In the genomic region with DNA sequence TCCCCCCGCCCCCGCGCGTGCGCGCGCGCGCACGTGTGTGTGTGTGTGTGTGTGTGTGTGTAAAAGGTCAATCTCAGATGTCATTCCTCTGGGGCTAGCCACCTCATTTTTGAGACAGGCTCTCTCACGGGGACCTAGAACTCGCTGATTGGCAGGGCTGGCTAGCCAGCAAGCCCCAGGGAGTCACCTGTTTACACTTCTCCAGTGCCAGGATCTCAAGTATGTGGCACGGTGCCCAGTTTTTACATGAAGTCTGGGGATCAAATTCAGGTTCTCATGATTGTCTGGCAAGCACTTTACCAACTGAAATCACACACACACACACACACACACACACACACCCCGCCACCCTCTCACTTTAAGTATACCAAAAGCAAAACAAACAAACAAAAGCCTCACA, we compare ENCODE assay signal across 11 mouse cellular contexts. TPM values are rescaled to one million over a fixed set of nuclear protein-coding genes. Genes with fewer than 3 reads are reported as not detected.
DNase-seq lines count a peak whose midpoint lies in the region; ATAC-seq and TF ChIP-seq lines count a peak whose summit lies in the region.
"Had no signal": no experiment of that assay in that cellular context is flagged by ENCODE, and none has a peak within 500 bp of the region (broad histone marks: within the 10 kb centered on the region; RNA-seq: fewer than 3 reads in every experiment).

No protein-coding gene starts in this region.

- peaks cover 38% of the 10 kb centered on the region for H3K4me1 ChIP-seq in heart, embryonic 13.5 days
- 0 out of 2 replicates have a peak, but pooled peaks cover 2% of the 10 kb centered on the region for H3K4me1 ChIP-seq in lung, embryonic 14.5 days (ENCODE audit: insufficient read depth)
- H3K4me1 ChIP-seq in intestine, postnatal 0 days (replicated peaks; ENCODE audit: control insufficient read depth, insufficient read depth, low read length), result no peaks in the 10 kb centered on the region

- ATAC-seq in heart, embryonic 13.5 days (ENCODE audit: extremely low read depth, insufficient number of reproducible peaks, low FRiP score, low TSS enrichment), result no peak
- ATAC-seq in lung, embryonic 14.5 days (ENCODE audit: insufficient read depth), result peak; percentile 64
- ATAC-seq in erythroid progenitor cell, adult 5-6 weeks (replicated peaks; ENCODE audit: low FRiP score, poor library complexity, severe bottlenecking), result no peak
- ATAC-seq in intestine, postnatal 0 days, result no peak

- no peak for TF ChIP-seq CTCF in lung, embryonic 14.5 days (IDR thresholded peaks at IDR 0.05; ENCODE audit: low read depth)
- TF ChIP-seq CTCF in intestine, postnatal 0 days (IDR thresholded peaks at IDR 0.05; ENCODE audit: low read depth), result no peak

- H3K27me3 ChIP-seq in heart, embryonic 13.5 days (replicated peaks), result no peaks in the 10 kb centered on the region
- no peaks in the 10 kb centered on the region for H3K27me3 ChIP-seq in lung, embryonic 14.5 days (ENCODE audit: insufficient read depth, low read length)
- no peaks in the 10 kb centered on the region for H3K27me3 ChIP-seq in intestine, postnatal 0 days (replicated peaks; ENCODE audit: control insufficient read depth, insufficient read depth, low read length)
- H3K27me3 ChIP-seq: limb, embryonic 15.5 days had no signal

- DNase-seq in adrenal gland, postnatal 14 days, result peak; percentile 54
- DNase-seq in adrenal gland, adult 2 months, result no peak
- peak; percentile 19 for DNase-seq in brain, adult 2 months (ENCODE audit: low read depth, low spot score)
- DNase-seq in lung, embryonic 14.5 days, result peak; percentile 86
- no peak for DNase-seq in thymus, postnatal 4 days

- 78% methylated on average over 14 of the region's 14 CpGs for WGBS in heart, embryonic 13.5 days
- 80% methylated on average over 14 of the region's 14 CpGs for WGBS in lung, embryonic 14.5 days
- 85% methylated on average over 14 of the region's 14 CpGs for WGBS in intestine, postnatal 0 days

- 0 out of 2 replicates have a peak overlapping the region, but pooled peaks have one; percentile 24 for H3K9ac ChIP-seq in heart, embryonic 13.5 days
- H3K9ac ChIP-seq in lung, embryonic 14.5 days, result no peak overlapping the region
- no peak overlapping the region for H3K9ac ChIP-seq in intestine, postnatal 0 days (ENCODE audit: low read depth, low read length)
- H3K9ac ChIP-seq: hindbrain, embryonic 14.5 days; limb, embryonic 15.5 days had no signal

- no peak overlapping the region for H3K4me3 ChIP-seq in heart, embryonic 13.5 days
- H3K4me3 ChIP-seq in lung, embryonic 14.5 days (ENCODE audit: low read depth, low read length), result no peak overlapping the region
- no peak overlapping the region for H3K4me3 ChIP-seq in intestine, postnatal 0 days (ENCODE audit: low read depth, low read length)
- H3K4me3 ChIP-seq: limb, embryonic 15.5 days; myocyte had no signal

- no peak overlapping the region for H3K4me2 ChIP-seq in heart, embryonic 13.5 days
- no peak overlapping the region for H3K4me2 ChIP-seq in lung, embryonic 14.5 days
- no peak overlapping the region for H3K4me2 ChIP-seq in intestine, postnatal 0 days (replicated peaks; ENCODE audit: low read depth)
- H3K4me2 ChIP-seq: hindbrain, embryonic 14.5 days; limb, embryonic 15.5 days had no signal

- H3K9me3 ChIP-seq in heart, embryonic 13.5 days, result no peaks in the 10 kb centered on the region
- H3K9me3 ChIP-seq in lung, embryonic 14.5 days (ENCODE audit: low read depth, low read length), result no peaks in the 10 kb centered on the region
- H3K9me3 ChIP-seq in intestine, postnatal 0 days (ENCODE audit: control insufficient read depth), result no peaks in the 10 kb centered on the region
- H3K9me3 ChIP-seq: limb, embryonic 15.5 days had no signal

- peak overlapping the region; percentile 96 for H3K27ac ChIP-seq in heart, embryonic 13.5 days (replicated peaks)
- H3K27ac ChIP-seq in lung, embryonic 14.5 days (ENCODE audit: low read depth), result no peak overlapping the region
- no peak overlapping the region for H3K27ac ChIP-seq in intestine, postnatal 0 days (ENCODE audit: low read depth, low read length)
- H3K27ac ChIP-seq: hindbrain, embryonic 14.5 days; limb, embryonic 15.5 days had no signal

- H3K36me3 ChIP-seq in heart, embryonic 13.5 days, result peaks cover 49% of the 10 kb centered on the region
- peaks cover 56% of the 10 kb centered on the region for H3K36me3 ChIP-seq in lung, embryonic 14.5 days (ENCODE audit: insufficient read depth)
- peaks cover 5% of the 10 kb centered on the region; the same call in 1 of the 2 replicates for H3K36me3 ChIP-seq in intestine, postnatal 0 days (ENCODE audit: control insufficient read depth, insufficient read depth)

RNA-seq across cellular contexts. Expression of gene H2afy2, which starts 26.9 kb away (rescaled TPM):
- 12.9 and 13.7 TPM in 2 replicates for total RNA-seq in adrenal gland, postnatal 14 days (2021)
- 10 to 100 TPM in 1 of 2 experiments, 1 to 10 TPM in 1; 5.9 to 10.5 TPM for total RNA-seq in adrenal gland, adult 2 months (2021)
- polyA plus RNA-seq in adrenal gland, adult 2 months (2012; rRNA removed), result 4.2 and 5.2 TPM in 2 replicates
- polyA plus RNA-seq in heart, embryonic 13.5 days (2015; fragmentation: Nextera tagmentation; extraction: Ambion mirVana), result 57.3 and 65.3 TPM in 2 replicates
- 132 and 142 TPM in 2 replicates for polyA plus RNA-seq in lung, embryonic 14.5 days (2014; fragmentation: Nextera tagmentation; extraction: Ambion mirVana)
- total RNA-seq in erythroid progenitor cell, adult 5-6 weeks (2015; ENCODE audit: low replicate concordance), result not detected in 2 replicates
- not detected in 2 replicates for total RNA-seq in erythroid progenitor cell, adult 5-6 weeks (2017; ENCODE audit: low replicate concordance)
- 21.3 and 23.1 TPM in 2 replicates for polyA plus RNA-seq in intestine, postnatal 0 days (2015; fragmentation: Nextera tagmentation; extraction: Ambion mirVana)

RNA-seq across cellular contexts. Expression of gene Aifm2, which starts 42.0 kb away (rescaled TPM):
- total RNA-seq in adrenal gland, postnatal 14 days (2021), result 325 and 370 TPM in 2 replicates
- total RNA-seq in adrenal gland, adult 2 months (2021), result 100 to 1,000 TPM; 226 to 406 TPM
- 209 and 255 TPM in 2 replicates for polyA plus RNA-seq in adrenal gland, adult 2 months (2012; rRNA removed)
- polyA plus RNA-seq in heart, embryonic 13.5 days (2015; fragmentation: Nextera tagmentation; extraction: Ambion mirVana), result 20.6 and 23.2 TPM in 2 replicates
- 11.5 and 12.1 TPM in 2 replicates for polyA plus RNA-seq in lung, embryonic 14.5 days (2014; fragmentation: Nextera tagmentation; extraction: Ambion mirVana)
- total RNA-seq in erythroid progenitor cell, adult 5-6 weeks (2015; ENCODE audit: low replicate concordance), result 1.3 and 6.5 TPM in 2 replicates
- total RNA-seq in erythroid progenitor cell, adult 5-6 weeks (2017; ENCODE audit: low replicate concordance), result 1.8 and 9.9 TPM in 2 replicates
- 14.7 and 16.9 TPM in 2 replicates for polyA plus RNA-seq in intestine, postnatal 0 days (2015; fragmentation: Nextera tagmentation; extraction: Ambion mirVana)

Comparison
In these comparisons a context has a peak if more than half of its experiments do, and no peak if none do; other contexts are left out.
1. DNase-seq: peak in adrenal gland, postnatal 14 days (single experiment), brain, adult 2 months (single experiment) and lung, embryonic 14.5 days (single experiment); none in adrenal gland, adult 2 months (single experiment) and thymus, postnatal 4 days (single experiment).